Mouse (Mus musculus) ES-Bruce4 (cell line): ENCODE results near the gene Ltbp2.

Experiments used
- CTCF ChIP-seq: IDR thresholded peaks from one replicate; pipeline ENCODE4 v1.8.1; 2011; ENCODE audit warnings: low read depth, low read length
- POLR2A ChIP-seq: IDR thresholded peaks from one replicate; pipeline ENCODE4 v1.8.1; 2011; ENCODE audit warnings: low read length; ENCODE audit not compliant: insufficient read depth

- TF ChIP-seq CTCF (no peak), POLR2A (no peak)
Observed at GRCm38 (mm10) chr12:84914959-84915358, 38.6 kb upstream of the Ltbp2 start.
